Mouse (Mus musculus) midbrain, embryonic 13.5 days (tissue): ENCODE measurements around the gene 4930578C19Rik. TPM values are rescaled to one million over a fixed set of nuclear protein-coding genes. Genes with fewer than 3 reads are reported as not detected.
"Not testable (repeated sequence)": the region's sequence is repeated elsewhere in the genome, so short reads cannot be mapped to it uniquely, and the experiment has no call there.

Source experiments
- ATAC-seq: fragments of 200-750 bp; cut with Nextera tagmentation; 2 replicates; pipeline ENCODE4 v1.8.0; 2017; ENCODE audit warnings: mild to moderate bottlenecking, moderate TSS enrichment, moderate library complexity
- H3K27ac ChIP-seq: fragments of 300-500 bp; sonication (generic); 2 replicates; pipeline ENCODE4 v1.5.1; 2015; ENCODE audit warnings: inconsistent platforms, mild to moderate bottlenecking, moderate library complexity
- H3K27me3 ChIP-seq: fragments of 300-500 bp; sonication (generic); 2 replicates; pipeline ENCODE4 v1.6.1; 2015; ENCODE audit warnings: mild to moderate bottlenecking, inconsistent platforms
- H3K36me3 ChIP-seq: fragments of 300-500 bp; sonication (generic); 2 replicates; pipeline ENCODE4 v1.6.1; 2015; ENCODE audit warnings: mild to moderate bottlenecking, inconsistent platforms
- H3K4me1 ChIP-seq: fragments of 300-500 bp; sonication (generic); replicated peaks from 2 replicates; pipeline ENCODE4 v1.6.1; 2015; ENCODE audit warnings: inconsistent platforms
- H3K4me2 ChIP-seq: fragments of 300-500 bp; sonication (generic); replicated peaks from 2 replicates; pipeline ENCODE4 v1.6.1; 2015; ENCODE audit warnings: moderate library complexity, mild to moderate bottlenecking, inconsistent platforms
- H3K4me3 ChIP-seq: fragments of 300-500 bp; sonication (generic); replicated peaks from 2 replicates; pipeline ENCODE4 v1.5.1; 2015; ENCODE audit warnings: mild to moderate bottlenecking, inconsistent platforms
- H3K9ac ChIP-seq: fragments of 300-500 bp; sonication (generic); replicated peaks from 2 replicates; pipeline ENCODE4 v1.6.1; 2015; ENCODE audit warnings: mild to moderate bottlenecking, inconsistent platforms
- H3K9me3 ChIP-seq: fragments of 300-500 bp; sonication (generic); 2 replicates; pipeline ENCODE4 v1.6.1; 2016; ENCODE audit warnings: mild to moderate bottlenecking, inconsistent platforms
- WGBS: fragments of 180-500 bp; shearing (Covaris S2); methylation state at CpG from one replicate; pipeline ENCODE4 v1.1.7; 2015; 5-methylcytosine and 5-hydroxymethylcytosine counted together
- polyA plus RNA-seq: library from polyadenylated mRNA; unstranded; fragments of >200 nt; fragmentation: Nextera tagmentation; extraction: Ambion mirVana; gene quantifications from 2 replicates; pipeline ENCODE4 v1.2.1, GENCODE M21; 2015

The 4930578C19Rik gene
- polyA plus RNA-seq, 1 experiment from 2014 or later, result 0.55 TPM

DNA sequence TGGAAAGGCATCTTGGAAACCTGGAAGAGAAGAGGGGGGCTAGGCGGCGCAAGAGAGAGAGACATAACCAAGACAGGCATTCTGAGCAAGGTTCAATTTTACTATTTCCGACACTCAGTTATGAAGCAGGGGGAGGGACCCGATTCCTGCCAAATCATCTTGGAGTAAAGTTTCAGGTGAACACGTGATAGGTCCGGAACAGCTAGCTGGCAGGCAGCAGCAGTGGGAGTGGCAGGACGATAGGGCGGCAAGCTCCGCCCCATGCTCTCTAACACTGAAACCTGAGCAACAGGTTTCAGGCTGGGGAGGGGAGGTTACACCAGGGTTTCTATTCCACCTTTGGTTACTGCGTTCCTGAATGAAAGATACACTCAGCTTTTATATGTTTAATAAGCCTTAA is 58.9 kb downstream of the 4930578C19Rik start:
- ATAC-seq, result no peak
- no peak overlapping the region for H3K27ac ChIP-seq
- no peaks in the 10 kb centered on the region for H3K27me3 ChIP-seq
- H3K4me2 ChIP-seq, result no peak overlapping the region
- H3K4me1 ChIP-seq, result no peaks in the 10 kb centered on the region
- no peaks in the 10 kb centered on the region for H3K9me3 ChIP-seq
- no peaks in the 10 kb centered on the region for H3K36me3 ChIP-seq
- 69% methylated on average over 10 of the region's 10 CpGs for WGBS
- H3K9ac ChIP-seq, result no peak overlapping the region
- no peak overlapping the region for H3K4me3 ChIP-seq

- no peaks in the 10 kb centered on the region for H3K4me1 ChIP-seq
- no peaks in the 10 kb centered on the region for H3K9me3 ChIP-seq
- no peaks in the 10 kb centered on the region for H3K27me3 ChIP-seq
- H3K36me3 ChIP-seq, result no peaks in the 10 kb centered on the region
- 85% methylated on average over 2 of the region's 2 CpGs for WGBS
- no peak overlapping the region for H3K9ac ChIP-seq
- no peak overlapping the region for H3K27ac ChIP-seq
- ATAC-seq, result no peak
- no peak overlapping the region for H3K4me2 ChIP-seq
- no peak overlapping the region for H3K4me3 ChIP-seq
Observed at GRCm38 (mm10) chrX:18396700-18397099, 64.5 kb downstream of the 4930578C19Rik start.

GRCm38 (mm10) chrX:18384181-18384580 is 77.0 kb downstream of the 4930578C19Rik start:
- H3K4me1 ChIP-seq, ATAC-seq, H3K36me3 ChIP-seq, H3K4me3 ChIP-seq, H3K9ac ChIP-seq, H3K27me3 ChIP-seq, H3K4me2 ChIP-seq, H3K27ac ChIP-seq, H3K9me3 ChIP-seq: not testable (repeated sequence)
- 73% methylated on average over 5 of the region's 5 CpGs for WGBS
